Mouse (Mus musculus) small intestine, adult 2 months (tissue): ENCODE data around the gene Dlk1. TPM values are rescaled to one million over a fixed set of nuclear protein-coding genes. Genes with fewer than 3 reads are reported as not detected.

Source experiments
- H3K27ac ChIP-seq: fragments of 200-500 bp; 2 replicates; pipeline ENCODE4 v1.5.1; 2012; ENCODE audit warnings: low read depth, low read length, control low read depth, inconsistent platforms; ENCODE audit not compliant: insufficient read depth
- H3K27me3 ChIP-seq: fragments of 200-500 bp; 2 replicates; pipeline ENCODE4 v1.6.1; 2012; ENCODE audit warnings: mild to moderate bottlenecking, moderate library complexity, low read length, inconsistent platforms; ENCODE audit not compliant: control insufficient read depth, insufficient read depth
- H3K36me3 ChIP-seq: fragments of 200-500 bp; 2 replicates; pipeline ENCODE4 v1.6.1; 2012; ENCODE audit warnings: mild to moderate bottlenecking, low read length, control low read depth, inconsistent platforms; ENCODE audit not compliant: control insufficient read depth, insufficient read depth
- H3K4me1 ChIP-seq: fragments of 200-500 bp; 2 replicates; pipeline ENCODE4 v1.6.1; 2012; ENCODE audit warnings: low read length, inconsistent platforms, mixed read lengths; ENCODE audit not compliant: control insufficient read depth, insufficient read depth, insufficient read length
- H3K4me3 ChIP-seq: fragments of 200-500 bp; 2 replicates; pipeline ENCODE4 v1.5.1; 2012; ENCODE audit warnings: low read depth, mild to moderate bottlenecking, control low read depth, inconsistent platforms, low read length, moderate library complexity
- CTCF ChIP-seq: fragments of 200-500 bp; IDR thresholded peaks from 2 replicates; pipeline ENCODE4 v1.5.1; 2012; ENCODE audit warnings: low read depth, mild to moderate bottlenecking, control low read depth, inconsistent platforms, low read length, moderate library complexity, mixed read lengths; ENCODE audit not compliant: insufficient replicate concordance, insufficient read length; ENCODE audit errors: extremely low read depth
- POLR2A ChIP-seq: fragments of 200-500 bp; IDR thresholded peaks from 2 replicates; pipeline ENCODE4 v1.6.1; 2012; ENCODE audit warnings: low read depth, mild to moderate bottlenecking, control low read depth, inconsistent platforms, low read length, moderate library complexity
- WGBS: fragments of 180-500 bp; shearing (Covaris S2); methylation state at CpG from one replicate; pipeline ENCODE4 v1.1.7; 2018; 5-methylcytosine and 5-hydroxymethylcytosine counted together
- polyA plus RNA-seq: library from polyadenylated mRNA; depleted of rRNA; stranded (reverse); fragments of >200 nt; gene quantifications from 2 replicates; pipeline ENCODE4 v1.2.3, GENCODE M21; 2012

Gene Dlk1
- polyA plus RNA-seq, 1 experiment: 0.18 TPM

DNA sequence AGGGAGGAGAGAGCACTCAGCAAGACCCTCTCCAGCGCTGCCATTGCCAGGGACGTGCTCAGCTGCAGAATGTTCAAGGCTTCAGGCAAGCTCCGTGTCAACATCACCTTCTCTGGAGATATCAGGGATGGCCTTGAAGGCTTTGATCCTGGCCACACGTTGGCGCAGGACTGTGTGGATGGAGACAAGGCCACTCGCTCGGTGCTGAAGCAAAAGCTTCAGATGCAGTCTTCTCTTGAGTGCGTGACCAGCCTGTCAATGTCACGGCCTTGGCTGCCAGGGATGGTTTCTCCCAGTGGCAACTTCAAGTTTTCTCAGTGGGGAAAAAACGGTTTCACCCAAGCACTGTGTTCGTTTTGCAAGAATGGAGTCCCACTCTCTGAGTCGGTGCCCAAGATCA lies 26.6 kb upstream of the Dlk1 start:
- no peak for TF ChIP-seq POLR2A
- no peak for TF ChIP-seq CTCF
- H3K4me1 ChIP-seq: no peaks in the 10 kb centered on the region
- H3K27me3 ChIP-seq: no peaks in the 10 kb centered on the region
- no peak overlapping the region for H3K27ac ChIP-seq
- H3K4me3 ChIP-seq: no peak overlapping the region
- 73% methylated on average over 12 of the region's 12 CpGs for WGBS
- H3K36me3 ChIP-seq: no peaks in the 10 kb centered on the region

DNA sequence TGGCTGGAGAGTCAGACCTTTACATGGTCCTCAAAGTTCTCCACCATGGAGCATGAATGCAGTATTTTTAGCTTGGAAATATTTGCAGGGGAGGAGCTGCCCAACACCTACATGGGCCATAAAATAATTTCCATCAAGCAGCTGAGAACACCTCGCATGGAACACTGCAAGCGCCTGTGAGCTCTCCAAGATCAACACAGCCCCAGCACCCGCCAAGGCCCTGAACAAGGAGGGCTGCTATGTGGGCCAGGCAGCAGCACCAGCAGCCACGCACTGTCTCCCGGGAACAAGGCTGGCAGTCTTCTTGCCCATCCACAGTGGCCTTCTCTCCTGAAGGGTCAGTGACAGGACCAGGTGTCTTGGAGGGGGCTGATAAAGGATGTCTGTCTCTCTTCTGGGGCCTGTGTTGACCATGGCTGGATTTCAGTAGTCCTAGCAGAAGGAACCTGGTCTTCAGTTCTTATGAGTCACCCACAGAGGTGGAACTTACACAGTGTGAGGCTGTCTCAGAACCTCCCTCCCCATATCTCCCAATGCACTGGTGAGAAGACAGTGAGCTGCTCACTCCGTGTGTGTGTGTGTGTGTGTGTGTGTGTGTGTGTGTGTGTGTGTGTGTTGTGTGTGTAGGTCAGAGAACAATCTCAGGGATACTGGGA lies 20.0 kb upstream of the Dlk1 start:
- Histone ChIP-seq H3K4me1 (no peaks in the 10 kb centered on the region), H3K36me3 (no peaks in the 10 kb centered on the region), H3K4me3 (no peak overlapping the region), H3K27me3 (no peaks in the 10 kb centered on the region), H3K27ac (no peak overlapping the region)
- 40% methylated on average over 6 of the region's 6 CpGs for WGBS
- TF ChIP-seq CTCF (no peak), POLR2A (no peak)

DNA sequence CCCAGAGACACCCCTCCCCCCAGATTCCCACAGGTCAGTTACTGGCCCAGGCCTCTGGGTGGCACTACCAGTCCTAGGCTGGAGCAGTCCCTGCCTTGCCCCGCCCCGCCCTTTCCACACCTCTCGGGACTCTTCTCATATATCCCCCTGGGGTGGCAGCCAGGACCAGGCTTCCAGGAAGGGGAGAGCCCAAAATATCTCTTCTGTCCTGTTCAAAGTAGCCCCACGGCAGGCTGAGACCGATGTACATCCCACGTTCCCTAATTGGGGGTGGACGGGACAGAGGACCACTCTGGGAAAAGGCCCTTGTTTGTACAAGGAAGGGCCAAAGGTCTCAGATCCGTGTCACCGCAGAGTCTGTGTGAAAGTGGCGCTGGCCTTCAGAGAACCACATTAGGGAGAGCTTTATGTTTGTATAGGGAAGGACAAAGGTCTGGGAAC lies 16.2 kb upstream of the Dlk1 start:
- 10% methylated on average over 10 of the region's 10 CpGs for WGBS
- no peak overlapping the region for H3K27ac ChIP-seq
- peaks cover 2% of the 10 kb centered on the region; the same call in 1 of the 2 replicates for H3K4me1 ChIP-seq

DNA sequence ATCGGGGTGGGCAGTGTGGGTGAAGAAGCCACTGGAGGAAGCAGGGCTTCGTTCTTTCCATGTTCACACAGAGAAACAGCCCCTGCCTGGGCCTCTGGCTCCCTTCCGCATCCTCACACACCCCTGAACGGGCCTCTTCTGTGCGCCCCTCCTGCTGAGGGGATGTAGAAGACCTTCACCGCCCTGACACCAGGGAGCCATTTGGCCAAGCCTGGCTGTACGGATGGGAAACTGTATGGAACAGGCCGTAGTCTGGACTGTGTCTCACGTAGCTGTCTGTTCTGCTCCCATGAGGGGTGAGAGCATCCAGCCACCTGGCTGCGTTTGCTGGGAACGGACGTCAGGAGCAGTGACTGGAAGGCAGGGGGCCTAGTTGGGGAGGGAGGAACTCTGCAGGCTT lies 15.8 kb upstream of the Dlk1 start:
- H3K4me1 ChIP-seq: peaks cover 2% of the 10 kb centered on the region; the same call in 1 of the 2 replicates
- 54% methylated on average over 12 of the region's 12 CpGs for WGBS

More for the DNA sequence above, 16.2 kb upstream of the Dlk1 start:
- no peak overlapping the region for H3K4me3 ChIP-seq
- TF ChIP-seq POLR2A (no peak), CTCF (peak; percentile 22; the same call in 1 of the 2 replicates)
- H3K36me3 ChIP-seq: no peaks in the 10 kb centered on the region
- H3K27me3 ChIP-seq: no peaks in the 10 kb centered on the region

DNA sequence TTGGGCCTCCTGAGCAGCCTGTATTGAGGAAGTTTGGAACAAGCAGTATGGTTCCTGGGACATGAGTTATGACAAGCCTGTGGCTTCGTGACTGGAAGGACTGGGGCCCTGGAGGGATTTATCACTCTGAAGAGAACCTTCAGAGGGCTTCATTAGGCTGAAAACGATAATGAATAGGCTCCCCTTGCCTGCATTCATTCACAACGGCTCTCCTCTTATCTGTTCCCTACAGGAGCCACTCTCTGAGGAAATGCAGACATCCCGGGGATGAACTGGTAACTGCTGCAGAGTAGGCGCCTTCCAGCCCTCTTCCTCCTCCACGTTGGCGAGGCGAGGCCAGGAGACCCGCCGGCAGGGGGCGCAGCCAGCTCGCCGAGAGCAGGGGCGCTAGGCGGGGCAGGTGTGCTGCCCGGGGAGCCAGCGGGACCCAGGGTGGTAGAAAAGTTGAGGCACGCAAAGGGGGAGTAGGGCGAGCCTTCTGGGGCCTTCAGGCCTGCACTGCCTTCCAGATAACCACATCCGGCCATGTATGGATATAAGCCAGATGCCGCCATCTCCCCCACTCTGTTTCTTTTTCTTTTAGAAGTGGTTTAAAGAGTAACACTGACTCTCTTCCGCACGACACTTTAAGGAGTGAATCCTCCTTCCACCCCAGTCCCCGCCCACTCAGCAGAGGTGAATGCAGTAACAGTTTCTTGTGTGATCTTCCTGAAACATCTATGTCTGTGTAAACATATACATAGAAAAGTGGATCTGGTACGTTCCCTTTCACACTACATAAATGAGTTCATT lies 14.9 kb upstream of the Dlk1 start:
- Histone ChIP-seq H3K4me1 (peaks cover 2% of the 10 kb centered on the region; the same call in 1 of the 2 replicates), H3K36me3 (no peaks in the 10 kb centered on the region), H3K27me3 (no peaks in the 10 kb centered on the region), H3K4me3 (peak overlapping the region; percentile 28; the same call in 1 of the 2 replicates), H3K27ac (no peak overlapping the region)
- WGBS: 10% methylated on average over 25 of the region's 25 CpGs
- no peak for TF ChIP-seq POLR2A
- peak; percentile 70 for TF ChIP-seq CTCF

More for the DNA sequence above, 15.8 kb upstream of the Dlk1 start:
- no peak for TF ChIP-seq CTCF
- TF ChIP-seq POLR2A: no peak
- Histone ChIP-seq H3K36me3 (no peaks in the 10 kb centered on the region), H3K4me3 (no peak overlapping the region), H3K27me3 (no peaks in the 10 kb centered on the region), H3K27ac (no peak overlapping the region)

DNA sequence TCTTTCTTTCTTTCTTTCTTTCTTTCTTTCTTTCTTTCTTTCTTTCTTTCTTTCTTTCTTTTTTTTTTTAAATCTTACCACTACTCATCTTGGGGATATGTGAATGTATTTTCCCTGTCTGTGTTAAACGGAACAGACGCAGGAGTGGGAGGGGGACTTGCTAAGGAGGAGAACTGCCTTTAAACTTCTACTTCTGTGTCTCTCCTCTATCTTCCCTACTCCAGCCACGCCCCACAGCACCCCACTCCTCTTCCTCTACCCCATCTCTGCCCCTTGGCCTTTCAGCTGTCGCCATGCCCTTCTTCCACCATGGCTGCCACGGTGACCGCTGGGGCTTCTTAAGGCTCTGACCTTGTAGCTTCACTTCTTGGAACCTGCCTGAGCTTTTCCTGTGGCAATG lies 14.2 kb upstream of the Dlk1 start:
- 81% methylated on average over 6 of the region's 6 CpGs for WGBS
- H3K4me1 ChIP-seq: peaks cover 2% of the 10 kb centered on the region; the same call in 1 of the 2 replicates
- H3K4me3 ChIP-seq: no peak overlapping the region
- TF ChIP-seq POLR2A (no peak), CTCF (no peak)
- H3K27ac ChIP-seq: no peak overlapping the region
- H3K36me3 ChIP-seq: no peaks in the 10 kb centered on the region
- no peaks in the 10 kb centered on the region for H3K27me3 ChIP-seq

DNA sequence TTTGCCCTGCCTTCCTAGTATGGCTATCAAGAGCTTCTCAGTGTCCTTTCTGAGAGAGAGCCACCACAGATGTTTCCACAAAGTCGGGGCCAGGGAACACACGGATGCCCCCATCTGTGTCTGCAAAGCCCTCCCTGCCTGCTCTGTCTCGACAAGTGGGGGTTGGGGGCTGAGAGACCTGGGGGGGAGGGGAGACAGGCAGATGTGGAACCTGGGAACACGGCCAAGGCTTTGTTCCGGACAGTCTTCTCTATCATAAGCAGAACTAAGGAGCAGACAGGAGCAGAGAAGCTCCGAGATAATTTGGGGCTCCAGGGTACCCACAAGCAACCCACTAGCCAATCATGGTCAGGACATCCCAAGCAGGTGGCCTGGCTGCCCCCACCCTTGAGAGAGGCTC lies 12.6 kb upstream of the Dlk1 start:
- H3K27me3 ChIP-seq: no peaks in the 10 kb centered on the region
- no peak for TF ChIP-seq POLR2A
- no peak overlapping the region for H3K27ac ChIP-seq
- no peak overlapping the region for H3K4me3 ChIP-seq
- H3K36me3 ChIP-seq: no peaks in the 10 kb centered on the region
- peaks cover 2% of the 10 kb centered on the region; the same call in 1 of the 2 replicates for H3K4me1 ChIP-seq
- 60% methylated on average over 6 of the region's 6 CpGs for WGBS
